Mouse (Mus musculus): ENCODE results near the gene Eif4g1.

Gene Eif4g1

DNA sequence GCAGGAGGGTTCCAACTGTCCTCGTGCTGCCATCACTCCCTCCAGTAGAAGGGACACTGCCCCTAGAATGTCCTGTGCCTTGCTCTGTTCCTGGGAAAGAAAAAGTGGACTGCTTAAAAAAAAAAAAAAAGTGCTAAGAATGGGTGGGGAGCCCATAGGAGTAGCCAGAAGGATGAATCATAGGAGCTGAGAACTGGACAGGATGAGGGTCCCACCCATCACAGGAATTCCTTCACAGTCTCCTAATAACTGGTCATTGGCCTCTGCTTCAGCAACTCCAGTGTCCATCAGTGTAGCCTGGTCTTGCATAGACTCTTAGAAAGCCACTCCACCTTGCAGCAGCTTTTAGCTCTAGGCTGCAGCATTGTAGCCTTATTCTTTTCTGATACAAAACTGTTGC is 58.3 kb downstream of the Eif4g1 start:
- DNase-seq: no peak

DNA sequence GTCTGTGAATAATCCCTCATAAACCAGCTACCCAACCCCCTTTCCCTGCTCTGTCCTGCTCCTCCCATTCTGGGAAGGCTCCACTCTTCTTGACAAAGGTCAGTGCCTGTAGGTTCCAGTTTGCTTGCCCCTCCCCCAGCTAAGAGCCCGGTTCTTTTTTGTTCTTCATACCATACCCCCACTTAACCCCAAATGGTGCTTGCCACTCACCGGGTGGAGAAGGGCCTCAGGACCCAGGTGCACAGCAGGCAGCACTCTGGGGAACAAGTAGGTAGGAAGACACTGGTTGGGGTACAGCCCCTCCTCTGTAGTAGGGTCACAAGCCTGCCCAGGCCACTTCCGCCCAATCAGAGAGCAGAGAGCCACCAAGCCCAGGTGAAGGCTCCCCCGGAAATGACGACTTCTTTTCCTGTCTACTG is 62.2 kb downstream of the Eif4g1 start:
- peak; percentile 44 for DNase-seq

DNA sequence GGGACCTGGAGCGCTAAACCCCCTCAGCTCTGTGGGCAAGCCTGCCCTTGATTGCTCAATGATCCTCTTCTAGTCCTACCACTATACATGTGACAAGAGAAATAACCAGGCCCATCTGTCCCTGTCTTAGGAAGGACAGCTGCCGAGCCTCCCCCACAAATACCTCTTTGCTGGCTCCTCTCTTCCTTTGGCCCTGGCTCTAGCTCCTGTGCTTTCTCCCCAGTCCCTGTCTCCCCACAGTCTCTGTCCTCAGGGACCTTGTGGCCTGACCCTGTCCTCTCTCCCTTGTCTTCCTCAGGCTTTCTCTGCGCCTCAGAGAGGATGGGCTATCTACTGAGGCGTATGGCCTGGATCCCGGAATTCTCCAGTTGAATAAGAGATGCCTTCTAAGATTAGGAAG is 63.6 kb downstream of the Eif4g1 start:
- DNase-seq: no peak

DNA sequence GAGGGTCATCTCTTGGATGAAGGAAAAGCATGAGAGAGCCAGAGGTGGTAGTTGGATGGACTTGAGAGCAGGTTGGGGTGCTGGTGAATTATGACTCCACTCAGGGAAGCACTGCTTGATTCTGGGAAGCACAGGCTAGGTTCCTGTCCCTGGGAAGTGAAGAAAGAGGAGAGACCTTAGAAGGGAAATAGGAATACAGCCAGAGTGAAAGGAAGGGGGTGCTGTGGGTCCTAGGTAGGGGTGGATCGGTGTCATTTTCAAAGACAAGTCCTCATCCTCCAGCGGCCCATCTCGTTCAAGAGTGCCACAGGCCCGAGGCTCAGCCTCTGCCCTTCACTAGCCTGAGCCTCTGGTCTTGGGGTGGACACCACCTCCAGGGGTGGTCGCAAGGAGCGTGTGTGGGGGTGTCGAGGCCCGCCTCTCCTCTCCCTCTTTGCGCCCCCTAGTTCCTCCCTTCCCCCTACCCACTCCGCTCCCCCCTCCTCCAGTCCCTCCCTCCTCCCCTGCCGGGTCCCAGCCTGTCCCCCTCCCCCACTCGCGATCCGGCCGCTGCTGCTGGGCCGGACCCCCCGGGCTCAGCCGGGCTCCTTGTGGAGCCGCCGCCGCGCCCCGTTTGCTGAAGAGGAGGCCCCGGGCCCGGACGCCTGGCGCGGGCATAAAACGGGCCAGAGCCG is 64.3 kb downstream of the Eif4g1 start:
- DNase-seq: no peak

DNA sequence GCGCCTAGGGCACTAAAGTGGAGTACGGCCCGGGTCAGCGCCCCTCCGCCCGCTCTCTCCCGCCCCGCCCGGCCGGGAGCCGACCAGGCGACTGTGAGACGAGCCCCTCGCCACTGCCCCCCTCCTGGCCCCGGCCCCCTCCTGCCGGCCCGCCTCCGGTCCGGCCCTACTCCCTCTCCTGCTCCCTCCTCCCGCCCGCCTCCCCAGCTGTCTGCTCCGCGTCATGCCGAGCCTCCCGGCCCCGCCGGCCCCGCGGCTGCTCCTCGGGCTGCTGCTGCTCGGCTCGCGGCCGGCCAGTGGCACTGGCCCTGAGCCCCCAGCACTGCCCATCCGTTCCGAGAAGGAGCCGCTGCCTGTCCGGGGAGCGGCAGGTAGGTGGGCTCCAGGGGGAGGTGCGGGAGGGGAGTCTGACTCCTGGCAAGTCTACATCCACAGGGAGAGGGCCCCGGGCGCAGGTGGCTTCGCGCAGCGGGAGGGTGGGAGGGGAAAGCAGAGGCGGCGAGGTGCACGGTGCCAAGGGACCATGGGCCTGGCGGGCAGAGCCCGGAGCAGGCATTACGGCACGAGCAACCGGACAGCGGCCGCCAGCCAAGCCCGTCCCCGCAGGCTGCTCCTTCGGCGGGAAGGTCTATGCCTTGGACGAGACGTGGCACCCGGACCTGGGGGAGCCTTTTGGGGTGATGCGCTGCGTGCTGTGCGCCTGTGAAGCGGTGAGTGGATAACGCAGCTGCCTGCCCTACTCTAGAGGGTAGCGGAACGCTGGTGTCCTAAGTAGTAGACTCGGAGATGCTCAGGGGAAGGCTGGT is 65.0 kb downstream of the Eif4g1 start, which contains the start of gene Chrd:
Gene Chrd (plus strand): TSS at position 203 of the 806 bp plus-strand sequence.
- DNase-seq: peak; percentile 61

DNA sequence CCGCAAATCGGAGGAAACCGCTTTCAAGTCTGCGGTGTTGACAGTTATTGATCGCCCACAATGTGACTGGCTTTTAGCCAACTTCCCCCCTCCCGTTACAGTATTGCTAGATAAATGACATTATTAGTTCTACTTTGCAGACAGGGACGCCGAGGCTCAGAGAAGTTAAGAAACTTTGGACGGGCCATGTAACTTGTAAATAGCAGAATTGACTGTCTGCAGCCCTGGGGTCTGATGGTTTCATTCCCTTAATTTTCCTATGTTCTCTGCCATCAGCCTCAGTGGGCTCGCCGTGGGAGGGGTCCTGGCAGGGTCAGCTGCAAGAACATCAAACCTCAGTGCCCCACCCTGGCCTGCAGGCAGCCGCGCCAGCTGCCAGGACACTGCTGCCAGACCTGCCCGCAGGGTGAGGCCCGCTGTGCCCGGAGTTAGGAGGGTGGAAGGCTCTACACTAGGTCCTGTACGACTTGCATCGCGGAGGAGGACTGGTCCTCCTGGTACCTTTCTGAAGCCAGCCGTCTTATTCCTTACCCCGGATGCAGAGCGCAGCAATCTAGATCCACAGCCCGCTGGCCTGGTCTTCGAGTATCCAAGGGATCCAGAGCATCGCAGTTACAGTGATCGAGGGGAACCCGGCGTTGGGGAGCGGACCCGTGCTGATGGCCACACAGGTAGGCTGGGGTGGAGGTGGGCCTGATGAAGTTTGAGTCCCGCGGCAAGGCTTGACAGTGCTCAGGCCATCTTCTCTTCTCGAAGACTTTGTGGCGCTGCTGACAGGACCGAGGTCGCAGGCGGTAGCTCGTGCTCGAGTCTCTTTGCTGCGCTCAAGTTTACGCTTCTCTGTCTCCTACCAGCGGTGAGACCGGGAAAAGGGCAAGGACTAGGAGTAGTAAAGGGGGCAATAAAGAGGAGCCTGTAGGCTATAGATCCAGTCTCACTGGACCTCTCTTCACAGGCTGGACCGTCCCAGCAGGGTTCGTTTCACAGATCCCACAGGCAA is 65.9 kb downstream of the Eif4g1 start, which contains the start of gene Thpo:
Gene Thpo (minus strand): TSS at position 781 of the 1,000 bp plus-strand sequence.
- DNase-seq: no peak

DNA sequence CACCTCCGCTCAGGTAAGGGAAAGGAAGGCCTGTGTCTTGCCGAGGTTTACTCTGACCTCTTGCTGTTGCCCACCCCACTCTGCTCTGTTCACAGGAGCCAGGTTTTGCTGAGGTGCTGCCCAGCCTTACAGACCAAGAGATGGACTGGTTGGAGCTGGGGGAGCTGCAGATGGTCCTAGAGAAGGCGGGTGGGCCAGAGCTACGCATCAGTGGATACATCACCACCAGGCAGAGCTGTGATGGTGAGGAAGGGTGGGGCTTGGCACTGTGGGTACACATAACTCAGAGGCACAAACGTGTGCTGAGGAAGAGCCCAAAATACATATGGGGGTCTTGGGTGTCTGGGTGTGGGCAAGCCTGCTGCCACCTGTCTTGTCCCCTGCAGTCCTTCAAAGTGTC is 67.5 kb downstream of the Eif4g1 start:
- no peak for DNase-seq

DNA sequence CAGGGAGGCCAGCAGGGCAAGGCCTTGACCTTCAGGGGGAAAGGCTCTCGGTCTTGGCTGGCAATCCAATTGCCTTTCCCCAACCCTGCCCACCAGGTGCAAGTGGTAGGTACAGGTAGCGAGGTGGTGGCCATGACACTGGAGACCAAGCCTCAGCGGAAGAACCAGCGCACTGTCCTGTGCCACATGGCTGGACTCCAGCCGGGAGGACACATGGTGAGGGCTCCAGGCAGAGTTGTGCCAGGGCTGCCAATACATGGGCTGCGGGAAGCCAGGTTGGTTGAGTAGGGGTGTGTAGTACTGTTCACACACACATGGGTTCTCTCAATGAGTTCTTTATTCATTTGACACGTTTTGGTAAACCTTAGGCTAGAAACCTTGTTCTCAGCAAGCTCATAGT is 68.1 kb downstream of the Eif4g1 start:
- DNase-seq: no peak

DNA sequence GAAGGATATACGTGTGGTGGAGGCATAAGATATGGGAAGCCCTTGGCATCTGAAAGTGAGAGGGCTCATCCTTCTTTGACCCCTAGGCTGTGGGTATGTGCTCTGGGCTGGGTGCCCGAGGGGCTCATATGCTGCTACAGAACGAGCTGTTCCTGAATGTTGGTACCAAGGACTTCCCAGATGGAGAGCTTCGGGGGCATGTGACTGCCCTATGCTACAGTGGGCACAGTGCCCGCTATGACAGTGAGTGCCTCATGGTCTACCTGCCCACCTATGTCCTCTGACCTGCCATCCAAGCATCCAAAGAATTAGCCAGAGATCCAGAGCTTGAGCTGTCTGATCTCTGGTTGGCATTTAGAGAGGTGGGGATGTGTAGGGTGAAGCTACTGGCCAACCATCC is 68.7 kb downstream of the Eif4g1 start:
- no peak for DNase-seq

DNA sequence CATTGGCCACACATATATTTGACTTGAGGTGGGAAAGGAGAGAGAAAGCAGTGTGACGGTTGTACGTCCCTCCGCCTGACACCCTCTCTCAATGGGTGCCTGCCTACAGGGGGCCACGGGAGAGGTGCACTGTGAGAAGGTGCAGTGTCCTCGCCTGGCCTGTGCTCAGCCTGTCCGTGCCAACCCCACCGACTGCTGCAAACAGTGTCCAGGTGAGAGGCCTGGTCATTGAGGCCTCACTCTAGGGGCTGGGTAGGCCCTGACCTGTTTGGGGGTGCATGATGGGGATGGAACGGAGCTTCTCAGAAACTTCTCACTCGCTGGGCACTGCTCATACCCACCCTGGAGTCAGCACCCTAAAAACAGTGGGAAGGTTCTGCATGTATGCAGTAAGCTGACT is 71.7 kb downstream of the Eif4g1 start:
- DNase-seq: no peak
